Mouse (Mus musculus) kidney, embryonic 16.5 days (tissue): ENCODE data around the gene Gm37240. TPM values are rescaled to one million over a fixed set of nuclear protein-coding genes. Genes with fewer than 3 reads are reported as not detected.
A peak's percentile ranks its signal among the peaks of the same experiment; 100 is the strongest.

Experiments
- ATAC-seq: fragments of 200-750 bp; cut with Nextera tagmentation; 2 replicates; pipeline ENCODE4 v1.8.0; 2017; ENCODE audit warnings: moderate TSS enrichment; ENCODE audit not compliant: low FRiP score, low TSS enrichment
- H3K27ac ChIP-seq: fragments of 300-500 bp; sonication (generic); 2 replicates; pipeline ENCODE4 v1.5.1; 2014; ENCODE audit warnings: low read length
- H3K27me3 ChIP-seq: fragments of 300-500 bp; sonication (generic); 2 replicates; pipeline ENCODE4 v1.6.1; 2014; ENCODE audit warnings: low read length, control low read depth, mixed read lengths; ENCODE audit not compliant: insufficient read depth
- H3K36me3 ChIP-seq: fragments of 300-500 bp; sonication (generic); 2 replicates; pipeline ENCODE4 v1.6.1; 2014; ENCODE audit warnings: low read length, control low read depth, mixed read lengths; ENCODE audit not compliant: insufficient read depth
- H3K4me1 ChIP-seq: fragments of 300-500 bp; sonication (generic); 2 replicates; pipeline ENCODE4 v1.6.1; 2014; ENCODE audit warnings: low read length, control low read depth, mixed read lengths; ENCODE audit not compliant: insufficient read depth
- H3K4me2 ChIP-seq: fragments of 300-500 bp; sonication (generic); replicated peaks from 2 replicates; pipeline ENCODE4 v1.6.1; 2014; ENCODE audit warnings: low read depth, low read length
- H3K4me3 ChIP-seq: fragments of 300-500 bp; sonication (generic); 2 replicates; pipeline ENCODE4 v1.5.1; 2014; ENCODE audit warnings: mild to moderate bottlenecking, low read length
- H3K9ac ChIP-seq: fragments of 300-500 bp; sonication (generic); replicated peaks from 2 replicates; pipeline ENCODE4 v1.6.1; 2014; ENCODE audit warnings: low read length
- H3K9me3 ChIP-seq: fragments of 300-500 bp; sonication (generic); 2 replicates; pipeline ENCODE4 v1.6.1; 2016; ENCODE audit warnings: low read length, control low read depth
- WGBS: fragments of 180-500 bp; shearing (Covaris S2); extraction: QIAGEN DNeasy Blood & Tissue Kit; methylation state at CpG from one replicate; pipeline ENCODE4 v1.1.7; 2014; 5-methylcytosine and 5-hydroxymethylcytosine counted together
- polyA plus RNA-seq: library from polyadenylated mRNA; unstranded; fragments of >200 nt; fragmentation: Nextera tagmentation; extraction: Ambion mirVana; gene quantifications from 2 replicates; pipeline ENCODE4 v1.2.1, GENCODE M21; 2015

The Gm37240 gene
- polyA plus RNA-seq, 1 experiment from 2014 or later = 8.7 TPM

- Histone ChIP-seq H3K36me3 (no peaks in the 10 kb centered on the region), H3K27me3 (no peaks in the 10 kb centered on the region), H3K4me2 (no peak overlapping the region), H3K4me3 (no peak overlapping the region), H3K9ac (no peak overlapping the region), H3K4me1 (no peaks in the 10 kb centered on the region), H3K9me3 (0 out of 2 replicates have a peak, but pooled peaks cover 4% of the 10 kb centered on the region), H3K27ac (no peak overlapping the region)
- 24% methylated on average over 5 of the region's 5 CpGs for WGBS
- ATAC-seq = peak; percentile 23; the same call in 1 of the 2 replicates
These were observed 1272.1 kb downstream of the Gm37240 start for GRCm38 (mm10) chr3:84615050-84615855.

GRCm38 (mm10) chr3:84610183-84610710 is 1277.1 kb downstream of the Gm37240 start:
- Histone ChIP-seq H3K36me3 (no peaks in the 10 kb centered on the region), H3K4me3 (no peak overlapping the region), H3K27me3 (no peaks in the 10 kb centered on the region; the same call in 1 of the 2 replicates), H3K9ac (no peak overlapping the region), H3K4me1 (peaks cover 3% of the 10 kb centered on the region; the same call in 1 of the 2 replicates), H3K9me3 (peaks cover 7% of the 10 kb centered on the region; the same call in 1 of the 2 replicates), H3K4me2 (no peak overlapping the region), H3K27ac (no peak overlapping the region)
- ATAC-seq = peak; percentile 93
- 52% methylated on average over 9 of the region's 9 CpGs for WGBS

- Histone ChIP-seq H3K4me3 (no peak overlapping the region), H3K27ac (no peak overlapping the region), H3K4me2 (no peak overlapping the region), H3K4me1 (no peaks in the 10 kb centered on the region), H3K9me3 (peaks cover 3% of the 10 kb centered on the region; the same call in 1 of the 2 replicates), H3K27me3 (no peaks in the 10 kb centered on the region; the same call in 1 of the 2 replicates), H3K9ac (no peak overlapping the region), H3K36me3 (no peaks in the 10 kb centered on the region)
- WGBS = 71% methylated on average over 7 of the region's 9 CpGs
- no peak for ATAC-seq
These were observed 1284.1 kb downstream of the Gm37240 start for GRCm38 (mm10) chr3:84603212-84603611.

- no peak overlapping the region for H3K4me2 ChIP-seq
- no peak overlapping the region for H3K9ac ChIP-seq
- H3K27ac ChIP-seq = no peak overlapping the region
- ATAC-seq = no peak
- WGBS = 90% methylated on average over 2 of the region's 2 CpGs
- no peak overlapping the region for H3K4me3 ChIP-seq
- H3K9me3 ChIP-seq = peaks cover 3% of the 10 kb centered on the region; the same call in 1 of the 2 replicates
- no peaks in the 10 kb centered on the region for H3K4me1 ChIP-seq
- H3K27me3 ChIP-seq = no peaks in the 10 kb centered on the region
- no peaks in the 10 kb centered on the region for H3K36me3 ChIP-seq
These were observed 1284.6 kb downstream of the Gm37240 start for GRCm38 (mm10) chr3:84602759-84603158.

DNA sequence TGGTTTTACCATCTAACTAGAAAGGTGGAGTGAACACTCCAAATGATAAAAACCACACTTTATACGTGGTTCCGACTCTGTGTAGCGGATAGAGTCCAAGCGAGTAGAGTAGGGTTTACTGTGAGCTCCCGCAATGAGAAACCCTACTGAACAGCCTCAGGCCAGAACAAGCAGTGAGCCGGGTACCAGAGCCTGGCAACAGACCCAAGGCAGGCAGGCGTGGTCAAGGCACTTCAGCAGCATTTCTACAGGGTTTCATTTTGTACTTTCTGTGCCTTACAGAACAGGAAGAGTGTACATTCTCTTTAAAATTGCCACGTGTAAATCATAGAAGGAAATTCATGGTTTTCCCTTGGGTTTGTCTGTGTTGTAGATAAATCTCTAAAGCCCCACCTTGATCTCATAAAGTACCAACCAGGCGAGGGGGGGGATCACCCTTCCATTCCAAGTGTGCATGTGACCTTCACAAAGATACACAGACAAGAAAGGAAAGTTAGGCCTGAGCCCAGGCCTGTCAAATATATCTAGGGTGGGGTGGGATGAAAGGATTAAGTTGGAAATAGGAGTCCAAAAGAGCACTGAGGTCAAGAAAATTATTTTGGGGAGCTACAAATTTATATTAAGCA is 1285.3 kb downstream of the Gm37240 start:
- no peaks in the 10 kb centered on the region for H3K27me3 ChIP-seq
- H3K4me1 ChIP-seq = no peaks in the 10 kb centered on the region
- no peak overlapping the region for H3K4me3 ChIP-seq
- H3K27ac ChIP-seq = no peak overlapping the region
- no peak overlapping the region for H3K4me2 ChIP-seq
- 83% methylated on average over 9 of the region's 9 CpGs for WGBS
- no peak overlapping the region for H3K9ac ChIP-seq
- H3K9me3 ChIP-seq = peaks cover 3% of the 10 kb centered on the region; the same call in 1 of the 2 replicates
- H3K36me3 ChIP-seq = no peaks in the 10 kb centered on the region
- ATAC-seq = no peak

DNA sequence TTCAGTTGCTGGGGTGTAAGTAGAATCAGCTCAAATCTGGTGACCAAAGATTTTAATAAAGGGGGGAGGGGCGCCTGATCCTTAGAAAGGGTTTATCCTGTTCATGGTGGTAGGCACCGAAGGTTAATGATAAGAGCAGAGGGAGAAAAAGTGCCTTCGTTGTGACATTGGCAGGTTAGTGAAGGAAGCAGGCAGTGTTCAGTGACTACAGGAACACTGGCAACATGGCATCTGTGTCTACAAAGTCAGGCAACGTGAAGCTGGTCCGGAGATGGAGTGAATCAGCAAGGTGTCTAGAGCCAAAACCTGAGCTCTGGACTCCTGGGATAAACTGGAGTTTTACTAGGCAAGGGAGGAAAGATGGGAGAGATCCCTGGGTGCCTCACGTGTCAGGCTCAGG is 1288.6 kb downstream of the Gm37240 start:
- H3K9ac ChIP-seq = no peak overlapping the region
- no peak overlapping the region for H3K4me2 ChIP-seq
- no peak overlapping the region for H3K27ac ChIP-seq
- ATAC-seq = no peak
- H3K27me3 ChIP-seq = no peaks in the 10 kb centered on the region
- 0 out of 2 replicates have a peak, but pooled peaks cover 9% of the 10 kb centered on the region for H3K4me1 ChIP-seq
- H3K36me3 ChIP-seq = no peaks in the 10 kb centered on the region
- H3K4me3 ChIP-seq = no peak overlapping the region
- WGBS = 83% methylated on average over 6 of the region's 6 CpGs
- H3K9me3 ChIP-seq = no peaks in the 10 kb centered on the region

GRCm38 (mm10) chr3:84597996-84598734 is 1289.2 kb downstream of the Gm37240 start:
- WGBS = 87% methylated on average over 6 of the region's 6 CpGs
- no peak overlapping the region for H3K4me2 ChIP-seq
- H3K27ac ChIP-seq = no peak overlapping the region

GRCm38 (mm10) chr3:84595677-84596234 is 1291.6 kb downstream of the Gm37240 start:
- Histone ChIP-seq H3K4me1 (0 out of 2 replicates have a peak, but pooled peaks cover 9% of the 10 kb centered on the region), H3K4me3 (peak overlapping the region; percentile 41), H3K27me3 (no peaks in the 10 kb centered on the region), H3K9me3 (no peaks in the 10 kb centered on the region), H3K9ac (no peak overlapping the region), H3K36me3 (no peaks in the 10 kb centered on the region), H3K27ac (no peak overlapping the region), H3K4me2 (peak overlapping the region; percentile 57)
- no peak for ATAC-seq
- WGBS = 43% methylated on average over 5 of the region's 5 CpGs

More at GRCm38 (mm10) chr3:84597996-84598734, 1289.2 kb downstream of the Gm37240 start:
- 0 out of 2 replicates have a peak, but pooled peaks cover 9% of the 10 kb centered on the region for H3K4me1 ChIP-seq
- no peak overlapping the region for H3K9ac ChIP-seq
- H3K36me3 ChIP-seq = no peaks in the 10 kb centered on the region
- H3K4me3 ChIP-seq = no peak overlapping the region
- no peak for ATAC-seq
- H3K9me3 ChIP-seq = no peaks in the 10 kb centered on the region
- H3K27me3 ChIP-seq = no peaks in the 10 kb centered on the region
